Mouse (Mus musculus) midbrain, postnatal 0 days (tissue): ENCODE measurements around the gene Plekho1. TPM values are rescaled to one million over a fixed set of nuclear protein-coding genes. Genes with fewer than 3 reads are reported as not detected.

Experiments used
- ATAC-seq: fragments of 200-750 bp; cut with Nextera tagmentation; 2 replicates; pipeline ENCODE4 v1.8.0; 2017; ENCODE audit warnings: moderate number of reproducible peaks, mild to moderate bottlenecking, moderate TSS enrichment, moderate library complexity; ENCODE audit not compliant: low FRiP score
- DNase-seq: peaks from one replicate; pipeline ENCODE4 v3.0.0-alpha.2; 2015; ENCODE audit warnings: low spot score
- H3K27ac ChIP-seq: fragments of 300-500 bp; sonication (generic); 2 replicates; pipeline ENCODE4 v1.5.1; 2014; ENCODE audit warnings: low read depth, mild to moderate bottlenecking, low read length, mixed read lengths
- H3K27me3 ChIP-seq: fragments of 300-500 bp; sonication (generic); 2 replicates; pipeline ENCODE4 v1.6.1; 2014; ENCODE audit warnings: low read length, control low read depth, mixed read lengths; ENCODE audit not compliant: insufficient read depth
- H3K36me3 ChIP-seq: fragments of 300-500 bp; sonication (generic); 2 replicates; pipeline ENCODE4 v1.6.1; 2014; ENCODE audit warnings: low read length, control low read depth, mixed read lengths; ENCODE audit not compliant: insufficient read depth
- H3K4me1 ChIP-seq: fragments of 300-500 bp; sonication (generic); 2 replicates; pipeline ENCODE4 v1.6.1; 2014; ENCODE audit warnings: mild to moderate bottlenecking, control low read depth, antibody characterized with exemption, low read length, mixed read lengths; ENCODE audit not compliant: insufficient read depth
- H3K4me2 ChIP-seq: fragments of 300-500 bp; sonication (generic); 2 replicates; pipeline ENCODE4 v1.6.1; 2014; ENCODE audit warnings: low read depth, mild to moderate bottlenecking, low read length, mixed read lengths; ENCODE audit not compliant: poor library complexity, severe bottlenecking
- H3K4me3 ChIP-seq: fragments of 300-500 bp; sonication (generic); 2 replicates; pipeline ENCODE4 v1.5.1; 2014; ENCODE audit warnings: low read depth, mild to moderate bottlenecking, low read length, moderate library complexity
- H3K9ac ChIP-seq: fragments of 300-500 bp; sonication (generic); replicated peaks from 2 replicates; pipeline ENCODE4 v1.6.1; 2014; ENCODE audit warnings: mild to moderate bottlenecking, low read length, moderate library complexity, mixed read lengths; ENCODE audit not compliant: poor library complexity, severe bottlenecking
- H3K9me3 ChIP-seq: fragments of 300-500 bp; sonication (generic); 2 replicates; pipeline ENCODE4 v1.6.1; 2016; ENCODE audit warnings: low read length, control low read depth
- CTCF ChIP-seq: IDR thresholded peaks from 2 replicates; pipeline ENCODE4 v1.5.1; 2016; ENCODE audit warnings: antibody characterized with exemption, mild to moderate bottlenecking
- WGBS: fragments of 180-500 bp; shearing (Covaris S2); extraction: QIAGEN DNeasy Blood & Tissue Kit; methylation state at CpG from one replicate; pipeline ENCODE4 v1.1.7; 2014; 5-methylcytosine and 5-hydroxymethylcytosine counted together
- polyA plus RNA-seq: library from polyadenylated mRNA; unstranded; fragments of >200 nt; fragmentation: Nextera tagmentation; extraction: Ambion mirVana; gene quantifications from 2 replicates; pipeline ENCODE4 v1.2.1, GENCODE M21; 2015
- total RNA-seq: library from RNA; depleted of rRNA; stranded (reverse); fragments of >200 nt; gene quantifications from 2 replicates; pipeline ENCODE4 v1.2.3, GENCODE M21; 2014

The Plekho1 gene
- total and polyA plus RNA-seq, 2 experiments from 2014 or later = 41.2 to 62.7 TPM

DNA sequence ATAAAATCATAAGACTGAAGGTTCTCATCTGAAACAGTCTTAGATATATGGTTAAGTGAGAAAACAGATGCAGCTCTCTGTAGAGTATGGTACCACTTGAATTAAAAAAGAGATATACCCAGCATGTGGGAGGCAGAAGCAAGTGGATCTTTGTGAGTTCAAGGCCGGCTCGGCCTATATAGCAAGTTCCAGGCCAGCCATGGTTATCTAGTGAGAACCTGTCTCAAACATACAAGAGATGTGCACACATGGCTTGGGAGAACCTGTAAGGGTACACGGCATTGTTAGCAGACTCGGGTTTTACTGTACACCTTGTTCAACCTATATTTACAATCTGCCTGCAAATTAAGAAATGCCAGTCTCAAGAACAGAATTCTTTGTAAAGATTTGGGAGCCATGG, 43.0 kb upstream of the Plekho1 start:
- no peak for TF ChIP-seq CTCF
- 96% methylated on average over 4 of the region's 4 CpGs for WGBS
- Histone ChIP-seq H3K4me3 (no peak overlapping the region), H3K27me3 (no peaks in the 10 kb centered on the region), H3K36me3 (peaks cover 23% of the 10 kb centered on the region), H3K9me3 (no peaks in the 10 kb centered on the region), H3K4me1 (no peaks in the 10 kb centered on the region), H3K4me2 (no peak overlapping the region), H3K9ac (no peak overlapping the region), H3K27ac (no peak overlapping the region)
- DNase-seq = no peak
- no peak for ATAC-seq

DNA sequence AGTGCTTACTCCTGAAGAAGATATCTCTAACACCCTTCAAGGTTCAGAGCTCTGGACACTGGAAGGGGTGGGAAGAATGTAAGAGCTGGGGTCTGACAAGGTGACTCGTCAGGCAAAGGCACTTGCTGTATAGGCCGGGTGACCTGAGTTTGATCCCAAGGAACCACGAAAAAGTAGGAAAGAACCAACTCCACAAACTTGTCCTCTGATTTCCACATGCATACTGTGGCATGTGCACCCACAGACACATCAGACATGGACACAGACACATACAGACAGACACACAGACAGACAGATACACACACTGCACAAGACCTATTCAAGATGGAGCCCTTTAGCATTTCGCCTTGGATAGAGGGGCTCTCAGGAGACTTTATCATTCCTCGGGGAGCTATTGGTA, 42.4 kb upstream of the Plekho1 start:
- Histone ChIP-seq H3K4me3 (no peak overlapping the region), H3K27me3 (no peaks in the 10 kb centered on the region), H3K36me3 (peaks cover 29% of the 10 kb centered on the region), H3K9ac (no peak overlapping the region), H3K9me3 (no peaks in the 10 kb centered on the region), H3K4me2 (no peak overlapping the region), H3K4me1 (no peaks in the 10 kb centered on the region), H3K27ac (no peak overlapping the region)
- TF ChIP-seq CTCF = no peak
- DNase-seq = no peak
- no peak for ATAC-seq
- 90% methylated on average over 5 of the region's 5 CpGs for WGBS

DNA sequence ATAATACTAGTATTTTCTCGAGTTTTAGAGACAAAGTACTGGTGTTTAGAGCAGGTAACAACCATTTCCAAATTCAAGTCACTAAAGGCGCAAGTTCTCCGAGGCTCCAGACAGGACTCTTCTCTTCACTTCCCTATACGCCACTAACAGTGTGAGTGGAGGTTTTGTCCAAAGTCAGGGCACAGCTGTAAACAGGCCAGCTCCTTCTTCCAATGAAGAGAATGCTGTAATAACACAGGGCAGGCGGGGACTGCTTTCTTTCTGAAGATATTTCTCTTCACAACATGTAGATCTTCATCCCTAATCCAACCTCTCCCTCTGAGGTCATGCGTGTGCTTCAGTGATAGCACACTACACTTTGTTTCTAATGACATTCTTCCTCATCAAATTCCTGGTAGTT, 41.0 kb upstream of the Plekho1 start:
- ATAC-seq (no peak), DNase-seq (no peak)
- no peak overlapping the region for H3K4me2 ChIP-seq
- 91% methylated on average over 6 of the region's 6 CpGs for WGBS
- TF ChIP-seq CTCF = no peak
- H3K27me3 ChIP-seq = no peaks in the 10 kb centered on the region
- H3K27ac ChIP-seq = no peak overlapping the region
- no peak overlapping the region for H3K9ac ChIP-seq
- peaks cover 34% of the 10 kb centered on the region for H3K36me3 ChIP-seq
- H3K9me3 ChIP-seq = no peaks in the 10 kb centered on the region
- H3K4me3 ChIP-seq = no peak overlapping the region
- no peaks in the 10 kb centered on the region for H3K4me1 ChIP-seq

DNA sequence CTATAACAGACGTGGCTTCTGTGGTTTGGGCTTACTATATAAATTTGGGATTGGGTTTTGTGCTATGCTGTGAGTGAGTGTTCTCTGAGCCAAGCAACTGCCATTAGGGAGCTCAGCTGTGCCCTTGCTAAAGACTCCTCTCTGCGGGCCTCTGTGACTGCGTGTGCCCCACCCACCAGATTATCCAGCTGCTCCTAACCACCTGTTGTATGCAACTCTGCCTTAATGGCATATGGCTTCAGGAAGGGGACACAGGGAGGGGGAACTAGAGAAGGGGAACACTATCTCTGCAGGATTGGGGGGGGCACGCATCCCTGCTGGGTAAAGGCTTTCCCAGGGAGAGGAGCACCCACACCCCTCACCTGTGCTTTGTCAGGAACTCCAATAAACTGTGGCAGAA, 37.2 kb upstream of the Plekho1 start:
- 83% methylated on average over 4 of the region's 4 CpGs for WGBS
- no peak for ATAC-seq
- TF ChIP-seq CTCF = no peak

DNA sequence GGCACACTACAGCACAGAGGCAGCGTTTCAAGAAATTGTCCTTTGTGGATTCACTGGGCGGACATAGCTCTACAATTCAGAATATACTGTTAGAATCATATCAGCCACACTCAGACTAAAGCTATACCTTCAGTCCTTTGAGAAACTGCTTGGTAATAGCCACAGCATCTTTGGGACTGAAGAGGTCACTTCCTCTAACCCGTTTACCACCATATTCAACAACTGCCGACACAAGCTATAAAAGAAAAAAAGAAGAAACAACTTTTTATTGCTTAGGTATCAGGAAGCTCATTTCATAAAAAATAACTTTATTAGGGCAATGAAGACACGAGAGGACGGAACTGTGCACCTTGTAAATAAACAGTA, 36.8 kb upstream of the Plekho1 start:
- Histone ChIP-seq H3K27me3 (no peaks in the 10 kb centered on the region), H3K27ac (no peak overlapping the region), H3K4me1 (no peaks in the 10 kb centered on the region), H3K9me3 (no peaks in the 10 kb centered on the region), H3K9ac (no peak overlapping the region), H3K36me3 (peaks cover 31% of the 10 kb centered on the region), H3K4me2 (no peak overlapping the region), H3K4me3 (no peak overlapping the region)
- WGBS = 88% methylated on average over 6 of the region's 6 CpGs
- no peak for TF ChIP-seq CTCF
- DNase-seq (no peak), ATAC-seq (no peak)

More for the DNA sequence above, 37.2 kb upstream of the Plekho1 start:
- Histone ChIP-seq H3K9me3 (no peaks in the 10 kb centered on the region), H3K4me3 (no peak overlapping the region), H3K9ac (no peak overlapping the region), H3K4me2 (no peak overlapping the region), H3K36me3 (peaks cover 31% of the 10 kb centered on the region), H3K27me3 (no peaks in the 10 kb centered on the region), H3K4me1 (no peaks in the 10 kb centered on the region), H3K27ac (no peak overlapping the region)
- DNase-seq = no peak

DNA sequence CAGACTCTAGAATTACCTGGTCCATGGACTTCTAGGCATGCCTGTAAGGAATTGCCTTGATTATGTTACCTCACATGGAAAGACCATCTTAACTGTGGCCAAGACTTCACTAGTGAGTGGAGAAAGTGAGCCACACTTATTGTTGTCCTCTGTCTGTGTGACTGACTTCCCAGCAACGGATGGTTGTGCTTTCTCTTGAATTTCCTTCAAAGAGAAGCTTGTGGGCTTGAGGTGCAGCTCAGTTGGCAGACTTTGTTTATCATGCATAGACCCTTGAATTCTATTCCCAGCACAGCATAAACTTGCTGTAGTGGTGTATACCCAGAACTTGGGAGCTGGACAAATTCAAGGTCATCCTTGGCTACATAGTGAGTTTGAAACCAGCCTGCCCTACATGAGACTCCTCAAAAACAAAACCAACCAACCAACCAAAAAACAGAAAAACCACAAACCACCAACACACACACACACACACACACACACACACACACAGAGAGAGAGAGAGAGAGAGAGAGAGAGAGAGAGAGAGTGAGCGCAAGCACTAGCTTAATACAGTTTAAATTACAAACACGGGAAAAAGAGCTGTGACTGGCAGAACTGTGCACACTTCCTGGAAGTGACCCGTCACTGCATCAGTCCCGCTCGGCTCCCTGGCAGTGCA, 36.3 kb upstream of the Plekho1 start:
- DNase-seq (no peak), ATAC-seq (no peak)
- TF ChIP-seq CTCF = no peak
- Histone ChIP-seq H3K4me3 (no peak overlapping the region), H3K4me2 (no peak overlapping the region), H3K9ac (no peak overlapping the region), H3K4me1 (no peaks in the 10 kb centered on the region), H3K9me3 (no peaks in the 10 kb centered on the region), H3K36me3 (peaks cover 31% of the 10 kb centered on the region), H3K27ac (no peak overlapping the region), H3K27me3 (no peaks in the 10 kb centered on the region)
- WGBS = 87% methylated on average over 6 of the region's 6 CpGs
